Mouse (Mus musculus): ENCODE measurements around the gene Cers1.

DNA sequence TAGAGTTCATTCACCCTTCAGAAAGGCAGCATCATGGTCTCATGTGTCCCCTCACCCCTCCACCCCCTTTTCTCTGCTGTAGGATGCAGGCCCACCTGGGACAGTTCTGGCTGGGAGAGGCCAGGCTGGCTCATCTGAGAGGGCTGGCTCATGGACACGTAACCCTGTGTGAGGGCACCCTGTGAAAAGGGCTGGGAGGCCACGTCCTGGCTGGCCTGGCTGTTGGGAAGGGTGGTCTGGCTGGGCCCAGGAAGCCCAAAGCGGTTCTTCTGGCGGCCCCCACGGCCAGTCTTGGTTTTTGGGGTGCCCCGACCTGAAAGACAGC, 17.3 kb downstream of the Cers1 start:
- TF ChIP-seq MYB (IDR thresholded peaks at IDR 0.05; ENCODE audit: low read depth, low read length), result no peak
- TF ChIP-seq MAZ (IDR thresholded peaks at IDR 0.05; ENCODE audit: low read depth, low read length), result no peak
- no peak for TF ChIP-seq POLR2A (IDR thresholded peaks at IDR 0.05; ENCODE audit: control insufficient read depth in 1 of 2, insufficient read depth in 1 of 2, low read depth in 1 of 2, low read length in 2 of 2, poor library complexity in 1 of 2)
- no peak for TF ChIP-seq CTCF (IDR thresholded peaks at IDR 0.05 in 2 of 3, conservative IDR thresholded peaks at IDR 0.05 in 1 of 3; ENCODE audit: control insufficient read depth in 1 of 3, insufficient read depth in 1 of 3, low read depth in 2 of 3, low read length in 3 of 3, poor library complexity in 1 of 3, severe bottlenecking in 1 of 3)
- no peak for TF ChIP-seq TAL1 (IDR thresholded peaks at IDR 0.05; ENCODE audit: low read length)
- no peak for TF ChIP-seq NELFE (IDR thresholded peaks at IDR 0.05; ENCODE audit: low read depth, low read length)
- TF ChIP-seq USF1 (IDR thresholded peaks at IDR 0.05; ENCODE audit: low read depth, low read length), result no peak
- no peak for TF ChIP-seq RCOR1 (IDR thresholded peaks at IDR 0.05; ENCODE audit: low read depth, low read length)
- TF ChIP-seq NRF1 (IDR thresholded peaks at IDR 0.05; ENCODE audit: insufficient read depth, low read depth, low read length, poor library complexity, severe bottlenecking), result no peak
- TF ChIP-seq ZNF384 (IDR thresholded peaks at IDR 0.05; ENCODE audit: low read depth, low read length), result no peak
- TF ChIP-seq MYC (IDR thresholded peaks at IDR 0.05; ENCODE audit: low read depth, low read length), result no peak
- no peak for TF ChIP-seq ZC3H11A (IDR thresholded peaks at IDR 0.05; ENCODE audit: low read depth, low read length)
- no peak for TF ChIP-seq KAT2A (conservative IDR thresholded peaks at IDR 0.05; ENCODE audit: low read depth, low read length)
- no peak for TF ChIP-seq MXI1 (IDR thresholded peaks at IDR 0.05; ENCODE audit: low read depth, low read length)

Data from MEL (cell line).